Mouse (Mus musculus) MEL (cell line): ENCODE data around the gene Ddx17.

Experiments
- CTCF ChIP-seq, 3 experiments: IDR thresholded peaks in 2 of 3; conservative IDR thresholded peaks in 1 of 3; 2 replicates each; pipeline ENCODE4 v1.5.1; 2011 to 2012; ENCODE audit warnings: low read length in 3 of 3, low read depth in 2 of 3, mild to moderate bottlenecking in 2 of 3, improper control_type of control experiment in 1 of 3, inconsistent platforms in 1 of 3, mixed read lengths in 1 of 3, moderate library complexity in 1 of 3; ENCODE audit not compliant: control insufficient read depth in 1 of 3, insufficient read depth in 1 of 3, poor library complexity in 1 of 3, severe bottlenecking in 1 of 3
- E2F4 ChIP-seq: IDR thresholded peaks from 2 replicates; pipeline ENCODE4 v1.6.1; 2011; ENCODE audit warnings: low read depth, low read length, improper control_type of control experiment, borderline replicate concordance
- POLR2A ChIP-seq, 2 experiments: IDR thresholded peaks; 2 replicates each; pipeline ENCODE4 v1.6.1; 2011 to 2012; ENCODE audit warnings: low read length in 2 of 2, mild to moderate bottlenecking in 2 of 2, control low read depth in 1 of 2, improper control_type of control experiment in 1 of 2, low read depth in 1 of 2, moderate library complexity in 1 of 2; ENCODE audit not compliant: control insufficient read depth in 1 of 2, insufficient read depth in 1 of 2, poor library complexity in 1 of 2
- SMC3 ChIP-seq: IDR thresholded peaks from 2 replicates; pipeline ENCODE4 v1.6.1; 2011; ENCODE audit warnings: low read depth, low read length, improper control_type of control experiment

DNA sequence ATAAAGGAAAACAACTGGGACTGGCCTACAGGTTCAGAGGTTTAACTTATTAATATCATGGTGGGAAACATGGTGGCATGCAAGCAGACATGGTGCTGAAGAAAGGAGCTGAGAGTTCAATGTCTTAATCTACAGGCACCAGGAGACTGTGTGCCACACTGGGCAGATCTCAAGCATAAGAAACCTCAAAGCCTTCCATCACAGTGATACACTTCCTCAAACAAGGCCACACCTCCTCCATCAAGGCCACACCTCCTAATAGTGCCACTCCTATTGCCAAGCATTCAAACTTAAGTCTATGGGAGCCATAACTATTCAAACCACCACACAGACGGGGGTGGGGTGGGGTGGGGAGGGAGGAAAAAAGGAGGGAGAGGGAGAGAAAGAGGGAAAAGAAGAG, 35.0 kb upstream of the Ddx17 start:
- no peak for TF ChIP-seq CTCF (IDR thresholded peaks at IDR 0.05 in 2 of 3, conservative IDR thresholded peaks at IDR 0.05 in 1 of 3; ENCODE audit: control insufficient read depth in 1 of 3, insufficient read depth in 1 of 3, low read depth in 2 of 3, low read length in 3 of 3, poor library complexity in 1 of 3, severe bottlenecking in 1 of 3)
- TF ChIP-seq POLR2A (IDR thresholded peaks at IDR 0.05; ENCODE audit: control insufficient read depth in 1 of 2, insufficient read depth in 1 of 2, low read depth in 1 of 2, low read length in 2 of 2, poor library complexity in 1 of 2): no peak
- TF ChIP-seq E2F4: no peak
- TF ChIP-seq SMC3: no peak
